Mouse (Mus musculus) forebrain, postnatal 0 days (tissue): ENCODE data around the gene Tm9sf4. TPM values are rescaled to one million over a fixed set of nuclear protein-coding genes. Genes with fewer than 3 reads are reported as not detected.

Experiments
- ATAC-seq: fragments of 200-750 bp; cut with Nextera tagmentation; 2 replicates; pipeline ENCODE4 v1.8.0; 2017; ENCODE audit warnings: mild to moderate bottlenecking, moderate library complexity
- DNase-seq: peaks from one replicate; pipeline ENCODE4 v3.0.0-alpha.2; 2015
- H3K27ac ChIP-seq: fragments of 300-500 bp; sonication (generic); 2 replicates; pipeline ENCODE4 v1.5.1; 2014; ENCODE audit warnings: low read depth, mild to moderate bottlenecking, antibody characterized with exemption, low read length, moderate library complexity, mixed read lengths
- H3K27me3 ChIP-seq: fragments of 300-500 bp; sonication (generic); 2 replicates; pipeline ENCODE4 v1.6.1; 2014; ENCODE audit warnings: mild to moderate bottlenecking, low read length, mixed read lengths; ENCODE audit not compliant: insufficient read depth
- H3K36me3 ChIP-seq: fragments of 300-500 bp; sonication (generic); 2 replicates; pipeline ENCODE4 v1.6.1; 2014; ENCODE audit warnings: mild to moderate bottlenecking, moderate library complexity; ENCODE audit not compliant: insufficient read depth
- H3K4me1 ChIP-seq: fragments of 300-500 bp; sonication (generic); 2 replicates; pipeline ENCODE4 v1.6.1; 2014; ENCODE audit warnings: antibody characterized with exemption; ENCODE audit not compliant: insufficient read depth
- H3K4me2 ChIP-seq: fragments of 300-500 bp; sonication (generic); 2 replicates; pipeline ENCODE4 v1.6.1; 2014; ENCODE audit warnings: low read depth, mild to moderate bottlenecking, moderate library complexity
- H3K4me3 ChIP-seq: fragments of 300-500 bp; sonication (generic); 2 replicates; pipeline ENCODE4 v1.5.1; 2014; ENCODE audit warnings: low read depth, low read length, mixed read lengths
- H3K9ac ChIP-seq: fragments of 300-500 bp; sonication (generic); 2 replicates; pipeline ENCODE4 v1.6.1; 2014; ENCODE audit warnings: mild to moderate bottlenecking
- H3K9me3 ChIP-seq: fragments of 300-500 bp; sonication (generic); 2 replicates; pipeline ENCODE4 v1.6.1; 2016; ENCODE audit warnings: low read length
- CTCF ChIP-seq: sonication (generic); IDR thresholded peaks from 2 replicates; pipeline ENCODE4 v1.5.1; 2016; ENCODE audit warnings: antibody characterized with exemption, control low read depth, low read depth
- WGBS: fragments of 180-500 bp; shearing (Covaris S2); extraction: QIAGEN DNeasy Blood & Tissue Kit; methylation state at CpG from one replicate; pipeline ENCODE4 v1.1.7; 2014; 5-methylcytosine and 5-hydroxymethylcytosine counted together
- polyA plus RNA-seq: library from polyadenylated mRNA; unstranded; fragments of >200 nt; fragmentation: Nextera tagmentation; extraction: Ambion mirVana; gene quantifications from 2 replicates; pipeline ENCODE4 v1.2.1, GENCODE M21; 2015
- total RNA-seq: library from RNA; depleted of rRNA; stranded (reverse); fragments of >200 nt; gene quantifications from 2 replicates; pipeline ENCODE4 v1.2.3, GENCODE M21; 2014

Tm9sf4 gene
- total and polyA plus RNA-seq, 2 experiments from 2014 or later = 60.4 to 69.3 TPM

DNA sequence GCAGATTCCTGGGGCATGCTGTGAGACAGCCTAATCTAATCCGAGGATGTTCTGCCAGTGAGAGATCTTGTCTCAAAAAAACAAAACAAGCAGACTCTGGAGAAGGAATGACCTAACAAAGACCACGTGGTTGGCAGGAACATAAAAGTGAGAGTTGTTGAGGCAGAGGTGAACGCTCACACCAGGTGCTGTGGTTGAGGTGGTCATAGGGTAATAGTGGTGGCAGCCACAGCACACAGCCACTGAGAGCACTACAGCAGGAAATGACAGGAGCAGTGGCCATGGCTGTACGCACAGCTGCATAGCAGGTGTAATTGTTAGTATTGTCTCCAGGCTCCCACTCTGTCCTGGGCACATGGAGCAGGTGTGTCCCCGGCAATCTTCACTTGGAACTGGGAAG, 35.2 kb upstream of the Tm9sf4 start:
- no peaks in the 10 kb centered on the region for H3K4me1 ChIP-seq

GRCm38 (mm10) chr2:153131019-153131418, 30.1 kb upstream of the Tm9sf4 start:
- Histone ChIP-seq H3K36me3 (no peaks in the 10 kb centered on the region), H3K4me3 (no peak overlapping the region)
- DNase-seq = no peak

More for the DNA sequence above, 35.2 kb upstream of the Tm9sf4 start:
- ATAC-seq = no peak
- no peaks in the 10 kb centered on the region for H3K36me3 ChIP-seq
- no peaks in the 10 kb centered on the region for H3K9me3 ChIP-seq
- H3K27ac ChIP-seq = no peak overlapping the region
- TF ChIP-seq CTCF = no peak
- no peak overlapping the region for H3K4me2 ChIP-seq
- WGBS = 59% methylated on average over 5 of the region's 5 CpGs
- DNase-seq = no peak
- H3K9ac ChIP-seq = no peak overlapping the region
- H3K27me3 ChIP-seq = no peaks in the 10 kb centered on the region
- H3K4me3 ChIP-seq = no peak overlapping the region

DNA sequence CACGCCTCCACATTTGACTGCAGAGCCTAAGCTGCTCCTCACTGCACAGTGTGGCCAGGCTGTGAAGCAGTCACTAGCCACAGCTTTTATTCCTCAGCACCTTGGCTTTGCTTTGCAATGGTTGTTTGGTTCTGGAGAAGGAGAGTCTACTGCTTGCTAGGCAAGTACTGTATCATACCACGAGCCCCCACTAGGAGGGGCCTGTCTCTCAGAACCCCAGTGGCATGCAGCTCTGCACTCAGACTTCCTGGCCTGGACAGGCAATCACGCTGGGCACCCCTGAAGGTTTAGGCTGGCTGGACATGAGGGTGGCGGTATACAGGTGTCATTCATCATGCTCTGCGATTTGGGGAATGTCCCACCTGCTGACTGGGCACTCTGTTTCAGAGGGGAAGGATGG, 26.9 kb upstream of the Tm9sf4 start:
- DNase-seq = no peak
- ATAC-seq = no peak
- no peak overlapping the region for H3K4me3 ChIP-seq

More at GRCm38 (mm10) chr2:153131019-153131418, 30.1 kb upstream of the Tm9sf4 start:
- H3K27ac ChIP-seq = no peak overlapping the region
- no peak overlapping the region for H3K4me2 ChIP-seq
- H3K9me3 ChIP-seq = no peaks in the 10 kb centered on the region
- no peak for ATAC-seq
- WGBS = 13% methylated on average over 6 of the region's 6 CpGs
- no peak overlapping the region for H3K9ac ChIP-seq
- H3K4me1 ChIP-seq = no peaks in the 10 kb centered on the region
- H3K27me3 ChIP-seq = no peaks in the 10 kb centered on the region
- TF ChIP-seq CTCF = peak; percentile 50

DNA sequence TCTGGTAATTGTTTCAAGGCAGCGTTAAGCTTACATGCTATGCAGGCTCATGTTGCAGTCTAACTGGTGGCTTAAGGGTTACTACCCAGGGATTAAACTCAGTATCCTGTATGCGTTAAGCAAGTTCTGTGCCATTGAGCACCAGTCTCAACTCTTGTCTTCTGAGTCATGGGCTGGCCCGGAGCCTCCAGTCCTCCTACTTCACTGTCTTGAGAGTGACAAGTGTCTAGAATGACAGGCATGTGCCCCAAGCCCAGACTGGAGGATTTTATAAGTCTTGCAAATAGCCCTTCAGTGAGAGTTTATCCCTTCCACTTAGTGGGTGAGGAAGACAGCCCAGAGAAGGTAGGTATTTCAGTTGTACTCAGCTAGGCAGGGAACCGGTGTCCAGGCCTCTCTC, 24.9 kb upstream of the Tm9sf4 start:
- no peak for TF ChIP-seq CTCF
- Histone ChIP-seq H3K4me2 (no peak overlapping the region), H3K4me3 (no peak overlapping the region), H3K27me3 (no peaks in the 10 kb centered on the region), H3K9me3 (no peaks in the 10 kb centered on the region), H3K9ac (no peak overlapping the region), H3K27ac (no peak overlapping the region), H3K4me1 (no peaks in the 10 kb centered on the region), H3K36me3 (no peaks in the 10 kb centered on the region)
- WGBS = 64% methylated on average over 4 of the region's 4 CpGs
- no peak for ATAC-seq
- no peak for DNase-seq

More for the DNA sequence above, 26.9 kb upstream of the Tm9sf4 start:
- peak; percentile 46 for TF ChIP-seq CTCF
- no peak overlapping the region for H3K27ac ChIP-seq
- no peak overlapping the region for H3K9ac ChIP-seq
- H3K9me3 ChIP-seq = no peaks in the 10 kb centered on the region
- 35% methylated on average over 5 of the region's 5 CpGs for WGBS
- H3K4me1 ChIP-seq = no peaks in the 10 kb centered on the region
- H3K4me2 ChIP-seq = no peak overlapping the region
- H3K36me3 ChIP-seq = no peaks in the 10 kb centered on the region
- no peaks in the 10 kb centered on the region for H3K27me3 ChIP-seq

GRCm38 (mm10) chr2:153139158-153139557, 21.9 kb upstream of the Tm9sf4 start:
- no peak overlapping the region for H3K27ac ChIP-seq
- no peak overlapping the region for H3K4me3 ChIP-seq
- TF ChIP-seq CTCF = no peak
- H3K9ac ChIP-seq = no peak overlapping the region
- H3K9me3 ChIP-seq = no peaks in the 10 kb centered on the region
- no peak overlapping the region for H3K4me2 ChIP-seq
- H3K36me3 ChIP-seq = no peaks in the 10 kb centered on the region
- 80% methylated on average over 7 of the region's 7 CpGs for WGBS
- DNase-seq (no peak), ATAC-seq (no peak)
- no peaks in the 10 kb centered on the region for H3K4me1 ChIP-seq
- no peaks in the 10 kb centered on the region; the same call in 1 of the 2 replicates for H3K27me3 ChIP-seq

- no peaks in the 10 kb centered on the region for H3K36me3 ChIP-seq
- peak; percentile 47 for ATAC-seq
- H3K4me1 ChIP-seq = no peaks in the 10 kb centered on the region
- H3K4me2 ChIP-seq = no peak overlapping the region
- no peak for TF ChIP-seq CTCF
- WGBS = 12% methylated on average over 9 of the region's 9 CpGs
- no peaks in the 10 kb centered on the region for H3K9me3 ChIP-seq
- peak; percentile 52 for DNase-seq
- no peak overlapping the region for H3K4me3 ChIP-seq
- no peak overlapping the region for H3K9ac ChIP-seq
- H3K27me3 ChIP-seq = no peaks in the 10 kb centered on the region; the same call in none of the 2 replicates
- H3K27ac ChIP-seq = no peak overlapping the region
These were observed 21.0 kb upstream of the Tm9sf4 start for GRCm38 (mm10) chr2:153139996-153140613.

- WGBS = 31% methylated on average over 10 of the region's 10 CpGs
- Histone ChIP-seq H3K27ac (no peak overlapping the region), H3K9me3 (no peaks in the 10 kb centered on the region), H3K9ac (no peak overlapping the region), H3K36me3 (no peaks in the 10 kb centered on the region), H3K4me1 (no peaks in the 10 kb centered on the region), H3K27me3 (no peaks in the 10 kb centered on the region; the same call in none of the 2 replicates), H3K4me3 (no peak overlapping the region), H3K4me2 (no peak overlapping the region)
- ATAC-seq = peak; percentile 43
- peak; percentile 86 for TF ChIP-seq CTCF
- DNase-seq = peak; percentile 82
These were observed 18.4 kb upstream of the Tm9sf4 start for GRCm38 (mm10) chr2:153142620-153143199.
